In the genomic region with DNA sequence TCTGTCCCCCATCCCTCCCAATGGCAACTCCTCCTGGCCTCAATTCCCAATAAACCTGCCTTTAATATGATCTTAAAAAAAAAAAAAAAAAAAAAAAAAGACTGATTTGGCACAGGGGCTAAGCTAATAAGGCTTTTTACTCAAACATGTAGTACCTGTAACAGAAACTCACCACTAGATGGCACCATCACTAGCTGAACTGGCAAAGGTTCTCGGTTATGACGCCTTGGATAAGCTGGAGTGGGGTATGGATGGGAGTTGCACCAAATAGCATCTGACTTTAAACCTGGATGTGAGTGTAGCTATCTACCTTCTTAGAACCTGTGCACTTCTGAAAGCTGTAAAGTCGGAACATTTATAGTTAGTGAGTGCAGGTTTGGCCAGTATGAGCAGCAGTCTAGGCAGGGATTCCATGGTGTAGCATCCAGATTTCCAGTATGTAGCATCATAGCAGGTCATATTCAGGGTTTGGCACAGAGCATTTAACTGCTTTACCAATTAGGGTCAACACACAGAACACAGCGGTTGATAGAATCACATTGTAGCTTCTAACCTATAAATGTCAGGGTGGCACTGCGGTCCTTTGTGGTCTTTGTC, we compare ENCODE assay signal across 7 mouse cellular contexts. TPM values are rescaled to one million over a fixed set of nuclear protein-coding genes. Genes with fewer than 3 reads are reported as not detected.
DNase-seq lines count a peak whose midpoint lies in the region; ATAC-seq lines count a peak whose summit lies in the region.

No protein-coding gene starts in this region.

- peak; percentile 53 for ATAC-seq in hindbrain, embryonic 12.5 days (ENCODE audit: low FRiP score)
- ATAC-seq in liver, embryonic 12.5 days: peak; percentile 16; the same call in 1 of the 2 replicates
- peak; percentile 52; the same call in 1 of the 2 replicates for ATAC-seq in neural tube, embryonic 15.5 days (ENCODE audit: low FRiP score)

- H3K27me3 ChIP-seq in embryonic facial prominence, embryonic 10.5 days (replicated peaks; ENCODE audit: low read depth, poor library complexity, severe bottlenecking): no peaks in the 10 kb centered on the region
- no peaks in the 10 kb centered on the region for H3K27me3 ChIP-seq in hindbrain, embryonic 12.5 days
- no peaks in the 10 kb centered on the region for H3K27me3 ChIP-seq in liver, embryonic 12.5 days (replicated peaks)
- no peaks in the 10 kb centered on the region for H3K27me3 ChIP-seq in neural tube, embryonic 15.5 days (replicated peaks)

- H3K27ac ChIP-seq in embryonic facial prominence, embryonic 10.5 days (replicated peaks): no peak overlapping the region
- no peak overlapping the region for H3K27ac ChIP-seq in hindbrain, embryonic 12.5 days
- H3K27ac ChIP-seq in liver, embryonic 12.5 days: no peak overlapping the region
- no peak overlapping the region; the same call in 1 of the 2 replicates for H3K27ac ChIP-seq in neural tube, embryonic 15.5 days (replicated peaks)

- H3K4me1 ChIP-seq in embryonic facial prominence, embryonic 10.5 days: no peaks in the 10 kb centered on the region
- no peaks in the 10 kb centered on the region for H3K4me1 ChIP-seq in hindbrain, embryonic 12.5 days
- H3K4me1 ChIP-seq in liver, embryonic 12.5 days: peaks cover 11% of the 10 kb centered on the region
- H3K4me1 ChIP-seq in neural tube, embryonic 15.5 days: no peaks in the 10 kb centered on the region

- no peaks in the 10 kb centered on the region for H3K9me3 ChIP-seq in embryonic facial prominence, embryonic 10.5 days
- H3K9me3 ChIP-seq in hindbrain, embryonic 12.5 days (replicated peaks): no peaks in the 10 kb centered on the region
- H3K9me3 ChIP-seq in liver, embryonic 12.5 days (replicated peaks): no peaks in the 10 kb centered on the region
- no peaks in the 10 kb centered on the region for H3K9me3 ChIP-seq in neural tube, embryonic 15.5 days (replicated peaks)

- H3K9ac ChIP-seq in hindbrain, embryonic 12.5 days: no peak overlapping the region
- no peak overlapping the region for H3K9ac ChIP-seq in liver, embryonic 12.5 days
- no peak overlapping the region for H3K9ac ChIP-seq in neural tube, embryonic 15.5 days (replicated peaks)

- peak; percentile 45 for DNase-seq in right cerebral cortex, adult 18-20 months
- DNase-seq in right cerebral cortex, postnatal 36 days (ENCODE audit: low spot score in 2 of 2): no peak
- peak; percentile 51 for DNase-seq in T-cell, adult 2 months (ENCODE audit: low spot score)
- peak; percentile 45 for DNase-seq in embryonic facial prominence, embryonic 10.5 days (ENCODE audit: low spot score)

- H3K4me3 ChIP-seq in embryonic facial prominence, embryonic 10.5 days: no peak overlapping the region
- no peak overlapping the region for H3K4me3 ChIP-seq in hindbrain, embryonic 12.5 days
- H3K4me3 ChIP-seq in liver, embryonic 12.5 days: no peak overlapping the region
- no peak overlapping the region for H3K4me3 ChIP-seq in neural tube, embryonic 15.5 days (replicated peaks)

- H3K36me3 ChIP-seq in embryonic facial prominence, embryonic 10.5 days (replicated peaks): peaks cover 88% of the 10 kb centered on the region
- peaks cover 38% of the 10 kb centered on the region for H3K36me3 ChIP-seq in hindbrain, embryonic 12.5 days
- H3K36me3 ChIP-seq in liver, embryonic 12.5 days: peaks cover 71% of the 10 kb centered on the region
- peaks cover 33% of the 10 kb centered on the region for H3K36me3 ChIP-seq in neural tube, embryonic 15.5 days

- H3K4me2 ChIP-seq in hindbrain, embryonic 12.5 days (replicated peaks): no peak overlapping the region
- H3K4me2 ChIP-seq in liver, embryonic 12.5 days: no peak overlapping the region
- no peak overlapping the region for H3K4me2 ChIP-seq in neural tube, embryonic 15.5 days

- 68% methylated on average over 5 of the region's 5 CpGs for WGBS in embryonic facial prominence, embryonic 10.5 days
- 58% methylated on average over 5 of the region's 5 CpGs for WGBS in hindbrain, embryonic 12.5 days
- 59% methylated on average over 5 of the region's 5 CpGs for WGBS in liver, embryonic 12.5 days (ENCODE audit: insufficient replicate concordance)
- 60% methylated on average over 5 of the region's 5 CpGs for WGBS in neural tube, embryonic 15.5 days

RNA-seq across cellular contexts. Expression of a gene that starts 17.1 kb away (rescaled TPM):
- polyA plus RNA-seq in embryonic facial prominence, embryonic 10.5 days (2016; fragmentation: Nextera tagmentation; extraction: Ambion mirVana): 18.8 and 22.7 TPM in 2 replicates
- 18.1 and 19.3 TPM in 2 replicates for polyA plus RNA-seq in hindbrain, embryonic 12.5 days (2016; fragmentation: Nextera tagmentation; extraction: Ambion mirVana)
- 7.4 and 7.5 TPM in 2 replicates for polyA plus RNA-seq in liver, embryonic 12.5 days (2016; fragmentation: Nextera tagmentation; extraction: Ambion mirVana)
- 13.1 and 13.4 TPM in 2 replicates for polyA plus RNA-seq in neural tube, embryonic 15.5 days (2015; fragmentation: Nextera tagmentation; extraction: Ambion mirVana)

RNA-seq across cellular contexts. Expression of a gene that starts 27.2 kb away (rescaled TPM):
- polyA plus RNA-seq in embryonic facial prominence, embryonic 10.5 days (2016; fragmentation: Nextera tagmentation; extraction: Ambion mirVana): 46.5 and 52.5 TPM in 2 replicates
- polyA plus RNA-seq in hindbrain, embryonic 12.5 days (2016; fragmentation: Nextera tagmentation; extraction: Ambion mirVana): 45.4 and 52.6 TPM in 2 replicates
- polyA plus RNA-seq in liver, embryonic 12.5 days (2016; fragmentation: Nextera tagmentation; extraction: Ambion mirVana): 27.7 and 32.7 TPM in 2 replicates
- 50.9 and 59.7 TPM in 2 replicates for polyA plus RNA-seq in neural tube, embryonic 15.5 days (2015; fragmentation: Nextera tagmentation; extraction: Ambion mirVana)

RNA-seq across cellular contexts. Expression of a gene that starts 27.3 kb away (rescaled TPM):
- polyA plus RNA-seq in embryonic facial prominence, embryonic 10.5 days (2016; fragmentation: Nextera tagmentation; extraction: Ambion mirVana): 27.4 and 29.5 TPM in 2 replicates
- polyA plus RNA-seq in hindbrain, embryonic 12.5 days (2016; fragmentation: Nextera tagmentation; extraction: Ambion mirVana): 20.8 and 21.4 TPM in 2 replicates
- polyA plus RNA-seq in liver, embryonic 12.5 days (2016; fragmentation: Nextera tagmentation; extraction: Ambion mirVana): 23.6 and 23.9 TPM in 2 replicates
- 12.1 and 14.0 TPM in 2 replicates for polyA plus RNA-seq in neural tube, embryonic 15.5 days (2015; fragmentation: Nextera tagmentation; extraction: Ambion mirVana)

Comparison
In these comparisons a context has a peak if more than half of its experiments do, and no peak if none do; other contexts are left out.
1. DNase-seq: peak in right cerebral cortex, adult 18-20 months (single experiment), T-cell, adult 2 months (single experiment) and embryonic facial prominence, embryonic 10.5 days (single experiment); none in right cerebral cortex, postnatal 36 days (0 of 2).
2. Peak in every context shown above with its lines, with median percentiles within 50 percentile points of each other: ATAC-seq.